Mouse (Mus musculus) midbrain, embryonic 12.5 days (tissue): ENCODE measurements at regions not wholly inside any gene's neighbourhood (a gene's known extent, or its start where the extent isn't known, plus 50 kb on each side); places are given as distances from the start of the nearest gene placed in this dataset.
A peak's percentile ranks its signal among the peaks of the same experiment; 100 is the strongest.
"Not testable (repeated sequence)": the region's sequence is repeated elsewhere in the genome, so short reads cannot be mapped to it uniquely, and the experiment has no call there.

Source experiments
- ATAC-seq: fragments of 200-750 bp; cut with Nextera tagmentation; 2 replicates; pipeline ENCODE4 v1.8.0; 2017; ENCODE audit warnings: low read depth, moderate TSS enrichment, moderate library complexity; ENCODE audit not compliant: low FRiP score
- H3K27ac ChIP-seq: fragments of 300-500 bp; sonication (generic); replicated peaks from 2 replicates; pipeline ENCODE4 v1.5.1; 2016; ENCODE audit warnings: mild to moderate bottlenecking
- H3K27me3 ChIP-seq: fragments of 300-500 bp; sonication (generic); 2 replicates; pipeline ENCODE4 v1.6.1; 2016; ENCODE audit warnings: mild to moderate bottlenecking
- H3K36me3 ChIP-seq: fragments of 300-500 bp; sonication (generic); 2 replicates; pipeline ENCODE4 v1.6.1; 2016
- H3K4me1 ChIP-seq: fragments of 300-500 bp; sonication (generic); 2 replicates; pipeline ENCODE4 v1.6.1; 2016
- H3K4me2 ChIP-seq: fragments of 300-500 bp; sonication (generic); replicated peaks from 2 replicates; pipeline ENCODE4 v1.6.1; 2016; ENCODE audit warnings: mild to moderate bottlenecking, moderate library complexity
- H3K4me3 ChIP-seq: fragments of 300-500 bp; sonication (generic); 2 replicates; pipeline ENCODE4 v1.5.1; 2016; ENCODE audit warnings: mild to moderate bottlenecking
- H3K9ac ChIP-seq: fragments of 300-500 bp; sonication (generic); replicated peaks from 2 replicates; pipeline ENCODE4 v1.6.1; 2016; ENCODE audit warnings: mild to moderate bottlenecking, moderate library complexity
- H3K9me3 ChIP-seq: fragments of 300-500 bp; sonication (generic); 2 replicates; pipeline ENCODE4 v1.6.1; 2016; ENCODE audit warnings: mild to moderate bottlenecking
- WGBS: fragments of 180-500 bp; shearing (Covaris S2); methylation state at CpG from one replicate; pipeline ENCODE4 v1.1.7; 2016; 5-methylcytosine and 5-hydroxymethylcytosine counted together

DNA sequence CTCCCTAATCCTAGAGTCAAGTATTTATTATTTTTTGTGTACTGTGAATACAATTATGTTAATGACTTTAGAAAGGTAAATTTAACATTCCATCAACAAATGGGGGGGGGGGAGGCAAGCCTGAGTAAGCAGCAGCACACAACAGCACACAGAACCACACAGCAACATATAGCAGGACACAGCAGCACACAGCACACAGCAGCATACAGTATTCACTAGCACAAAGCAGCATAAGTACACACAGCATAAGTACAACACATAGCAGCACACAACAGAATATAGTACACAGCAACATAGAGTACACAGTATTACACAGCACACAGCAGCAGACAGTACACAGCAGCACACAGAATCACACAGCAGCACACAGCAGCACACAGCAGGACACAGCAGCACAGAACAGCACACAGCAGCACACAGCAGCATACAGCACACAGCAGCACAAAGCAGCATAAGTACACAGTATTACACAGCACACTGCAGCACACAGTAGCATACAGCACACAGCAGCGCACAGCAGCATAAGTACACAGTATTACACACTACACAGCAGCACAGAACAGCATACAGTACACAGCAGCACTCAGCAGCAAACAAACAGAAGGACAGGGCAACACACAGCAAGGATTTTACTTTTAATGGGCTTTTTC, 605.7 kb downstream of the Tbl1xr1 start:
- Histone ChIP-seq H3K27me3 (no peaks in the 10 kb centered on the region), H3K9ac (no peak overlapping the region), H3K36me3 (no peaks in the 10 kb centered on the region), H3K4me3 (no peak overlapping the region), H3K4me2 (no peak overlapping the region), H3K4me1 (no peaks in the 10 kb centered on the region), H3K27ac (no peak overlapping the region), H3K9me3 (no peaks in the 10 kb centered on the region)
- WGBS, result 90% methylated on average over 1 of the region's 1 CpGs
- ATAC-seq, result peak; percentile 52; the same call in 1 of the 2 replicates

DNA sequence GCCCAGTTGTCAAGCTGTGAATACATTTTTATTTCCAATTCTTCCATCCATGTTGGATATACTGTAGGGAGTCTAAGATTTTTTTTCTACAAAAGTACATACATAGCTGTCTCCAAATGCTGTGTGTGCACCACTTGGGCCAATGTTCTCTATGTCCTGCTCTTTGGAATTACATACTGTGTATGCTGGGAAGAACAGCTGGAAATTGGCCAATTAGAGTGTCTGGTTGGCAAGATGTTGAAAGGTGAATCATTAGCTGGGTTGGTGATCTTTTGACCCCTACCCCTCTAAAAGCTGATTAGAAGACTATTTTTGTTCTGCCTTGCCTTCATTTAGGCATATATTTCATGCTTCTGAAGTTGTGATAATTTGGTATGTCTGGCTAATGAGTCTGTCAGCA, 622.9 kb downstream of the Tbl1xr1 start:
- no peak overlapping the region for H3K4me2 ChIP-seq
- ATAC-seq, result no peak
- H3K36me3 ChIP-seq, result no peaks in the 10 kb centered on the region
- H3K4me3 ChIP-seq, result no peak overlapping the region
- H3K27me3 ChIP-seq, result no peaks in the 10 kb centered on the region
- no peaks in the 10 kb centered on the region for H3K9me3 ChIP-seq
- H3K9ac ChIP-seq, result no peak overlapping the region
- H3K27ac ChIP-seq, result no peak overlapping the region
- no peaks in the 10 kb centered on the region for H3K4me1 ChIP-seq

DNA sequence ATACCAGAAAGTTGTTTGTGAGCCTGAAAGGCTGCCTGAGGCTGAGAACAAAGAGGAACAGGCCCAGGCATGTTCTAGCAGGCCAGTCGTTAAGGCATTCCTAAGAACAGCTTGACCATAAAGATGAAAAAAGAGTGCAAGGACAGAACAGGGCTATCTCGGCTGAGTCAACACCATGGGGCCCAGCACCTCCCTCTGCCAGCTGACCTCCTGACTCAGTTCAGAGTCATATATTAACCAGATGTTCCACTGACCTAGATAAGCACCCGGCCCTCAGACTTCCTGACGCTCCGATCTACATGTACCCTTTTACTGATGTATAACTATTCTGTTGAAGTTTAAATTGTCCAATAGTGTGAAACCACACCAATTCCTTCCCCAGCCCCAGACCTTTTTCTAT, 625.0 kb downstream of the Tbl1xr1 start:
- H3K27ac ChIP-seq, H3K9me3 ChIP-seq, H3K4me1 ChIP-seq, H3K36me3 ChIP-seq, H3K27me3 ChIP-seq, ATAC-seq, H3K4me2 ChIP-seq, H3K4me3 ChIP-seq, H3K9ac ChIP-seq: not testable (repeated sequence)
- WGBS, result 93% methylated on average over 5 of the region's 5 CpGs

DNA sequence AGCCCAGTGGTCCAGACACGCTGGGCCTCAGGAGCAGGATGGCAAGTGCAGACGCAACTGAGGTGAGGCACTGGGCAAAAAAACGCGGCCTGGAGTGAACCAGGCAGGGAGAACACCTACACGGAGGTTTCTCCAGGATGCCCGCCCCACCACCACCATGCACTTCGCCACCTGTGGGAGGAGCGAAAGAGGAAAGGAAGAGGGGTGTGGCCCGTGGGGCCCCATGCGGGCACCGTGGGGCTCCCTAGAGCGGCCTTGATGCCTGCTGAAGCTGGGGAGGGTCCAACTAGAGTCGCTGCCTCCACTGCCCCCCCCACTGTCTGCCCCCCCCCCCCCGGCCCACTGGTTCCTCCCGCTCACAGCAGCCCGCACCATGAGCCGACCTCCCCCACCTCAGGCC, 629.2 kb downstream of the Tbl1xr1 start:
- H3K36me3 ChIP-seq, result no peaks in the 10 kb centered on the region
- no peaks in the 10 kb centered on the region for H3K27me3 ChIP-seq
- H3K4me3 ChIP-seq, result no peak overlapping the region
- 89% methylated on average over 16 of the region's 17 CpGs for WGBS
- peaks cover 7% of the 10 kb centered on the region; the same call in 1 of the 2 replicates for H3K9me3 ChIP-seq
- no peak overlapping the region for H3K27ac ChIP-seq
- no peak overlapping the region for H3K4me2 ChIP-seq
- no peak overlapping the region for H3K9ac ChIP-seq
- no peaks in the 10 kb centered on the region for H3K4me1 ChIP-seq
- ATAC-seq, result no peak; the same call in 1 of the 2 replicates

DNA sequence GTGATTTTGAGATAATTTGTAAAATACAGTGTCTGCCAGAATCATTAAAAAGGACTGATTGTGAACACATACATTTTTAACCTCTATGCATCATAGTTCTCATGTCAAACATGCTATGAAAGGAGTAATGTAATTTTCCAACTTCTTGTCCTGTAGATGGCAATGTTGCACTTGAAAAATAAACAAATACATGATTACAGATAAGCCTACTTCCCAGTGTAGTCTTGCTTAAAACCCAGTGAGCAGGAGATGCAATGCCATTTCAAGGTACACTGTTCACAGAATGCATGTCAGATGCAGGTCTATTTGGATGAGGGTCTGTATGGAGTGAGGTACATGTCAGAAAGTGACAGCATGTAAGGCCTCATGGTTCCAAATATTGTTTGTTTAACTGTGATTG, 668.6 kb downstream of the Tbl1xr1 start:
- Histone ChIP-seq H3K36me3 (no peaks in the 10 kb centered on the region), H3K4me3 (no peak overlapping the region), H3K4me2 (no peak overlapping the region), H3K27ac (no peak overlapping the region), H3K9ac (no peak overlapping the region), H3K27me3 (no peaks in the 10 kb centered on the region), H3K9me3 (no peaks in the 10 kb centered on the region), H3K4me1 (no peaks in the 10 kb centered on the region)
- no peak for ATAC-seq
